Mouse (Mus musculus) small intestine, adult 2 months (tissue): ENCODE results near the gene Cda.

Source experiments
- CTCF ChIP-seq: fragments of 200-500 bp; IDR thresholded peaks from 2 replicates; pipeline ENCODE4 v1.5.1; 2012; ENCODE audit warnings: low read depth, mild to moderate bottlenecking, control low read depth, inconsistent platforms, low read length, moderate library complexity, mixed read lengths; ENCODE audit not compliant: insufficient replicate concordance, insufficient read length; ENCODE audit errors: extremely low read depth
- POLR2A ChIP-seq: fragments of 200-500 bp; IDR thresholded peaks from 2 replicates; pipeline ENCODE4 v1.6.1; 2012; ENCODE audit warnings: low read depth, mild to moderate bottlenecking, control low read depth, inconsistent platforms, low read length, moderate library complexity

- no peak for TF ChIP-seq CTCF
- no peak for TF ChIP-seq POLR2A
Measured at GRCm38 (mm10) chr4:138383789-138384188, 16.0 kb upstream of the Cda start.
